8 mouse cellular contexts compared by ENCODE assay signal in the genomic region with DNA sequence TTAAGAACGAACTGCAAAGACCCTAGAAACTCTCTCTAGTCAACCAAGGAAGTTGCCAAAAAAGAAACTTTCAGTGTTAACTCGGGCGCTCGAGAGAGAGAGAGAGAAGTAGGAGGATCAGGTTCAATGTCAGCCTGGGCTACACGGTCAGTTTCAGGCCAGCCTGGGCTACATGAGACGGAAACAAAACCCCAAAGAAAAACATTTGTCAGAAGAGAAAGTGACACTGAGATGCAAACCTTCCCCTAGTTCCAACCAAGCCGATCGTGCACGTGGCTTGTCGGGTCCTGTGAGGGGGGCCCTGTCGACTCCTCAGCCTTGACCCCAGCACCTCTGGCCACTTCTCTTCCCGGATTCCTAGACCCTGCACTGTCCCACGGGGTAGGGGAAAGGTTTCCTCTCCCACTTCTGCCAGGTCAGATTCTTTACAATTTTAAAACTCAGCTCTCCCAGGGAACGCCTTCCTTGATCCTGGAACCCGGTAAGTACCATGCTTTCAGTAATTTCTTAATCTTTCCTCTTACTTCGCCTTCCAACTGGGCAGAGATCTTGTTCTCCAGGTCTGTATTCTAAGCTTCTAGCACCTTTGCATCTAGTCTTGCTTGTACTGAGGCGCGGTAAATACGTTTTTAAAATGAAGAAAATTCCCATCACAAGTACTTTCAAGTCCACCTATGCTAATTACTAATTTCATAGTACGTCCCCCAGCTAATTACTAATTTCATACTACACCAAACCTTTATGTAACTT. TPM values are rescaled to one million over a fixed set of nuclear protein-coding genes. Genes with fewer than 3 reads are reported as not detected.
DNase-seq lines count a peak whose midpoint lies in the region; ATAC-seq lines count a peak whose summit lies in the region.

A gene (plus strand): TSS at position 273 of the 750 bp plus-strand sequence.

- H3K4me3 ChIP-seq in limb, embryonic 11.5 days (ENCODE audit: low read depth, low read length), result peak within 1 kb of the TSS; percentile 82
- peak within 1 kb of the TSS; percentile 89 for H3K4me3 ChIP-seq in neural tube, embryonic 14.5 days (ENCODE audit: low read depth, low read length)

- peaks cover 7% of the 10 kb centered on the region for H3K36me3 ChIP-seq in limb, embryonic 11.5 days (ENCODE audit: control insufficient read depth, insufficient read depth, low read length)
- no peaks in the 10 kb centered on the region for H3K36me3 ChIP-seq in neural tube, embryonic 14.5 days (ENCODE audit: control insufficient read depth, insufficient read depth, low read length)

- DNase-seq in heart, adult 18-20 months, result peak in 1 of 2 experiments; percentile 44
- no peak for DNase-seq in heart, adult 9 months (ENCODE audit: low spot score in 2 of 2)
- peak; percentile 39 for DNase-seq in embryo, embryonic 11 days
- peak in 1 of 2 experiments; percentile 30 for DNase-seq in heart, postnatal 10 days
- DNase-seq in limb, embryonic 11.5 days (ENCODE audit: low spot score), result no peak
- no peak for DNase-seq in spleen, postnatal 4 days (ENCODE audit: low spot score in 2 of 2)

- H3K4me1 ChIP-seq in limb, embryonic 11.5 days (ENCODE audit: control insufficient read depth, insufficient read depth, low read length), result peaks cover 29% of the 10 kb centered on the region
- peaks cover 18% of the 10 kb centered on the region for H3K4me1 ChIP-seq in neural tube, embryonic 14.5 days (ENCODE audit: control insufficient read depth, insufficient read depth, low read length)

- ATAC-seq in CD4-positive, CD25-positive, alpha-beta regulatory T cell, adult 4 months, result peak; percentile 12
- ATAC-seq in limb, embryonic 11.5 days (ENCODE audit: insufficient number of reproducible peaks, low FRiP score, low TSS enrichment, low read depth), result no peak
- ATAC-seq in neural tube, embryonic 14.5 days (ENCODE audit: low read depth), result no peak

- no peaks in the 10 kb centered on the region for H3K27me3 ChIP-seq in limb, embryonic 11.5 days (ENCODE audit: control insufficient read depth, insufficient read depth, low read length)
- no peaks in the 10 kb centered on the region for H3K27me3 ChIP-seq in neural tube, embryonic 14.5 days (ENCODE audit: control insufficient read depth, insufficient read depth, low read length)

- H3K9ac ChIP-seq in limb, embryonic 11.5 days (ENCODE audit: low read length), result peak within 1 kb of the TSS; percentile 100
- H3K9ac ChIP-seq in neural tube, embryonic 14.5 days (replicated peaks; ENCODE audit: low read depth, low read length), result peak within 1 kb of the TSS; percentile 95

- WGBS in limb, embryonic 11.5 days, result 6% methylated on average over 20 of the region's 20 CpGs
- 8% methylated on average over 20 of the region's 20 CpGs for WGBS in neural tube, embryonic 14.5 days

- H3K27ac ChIP-seq in limb, embryonic 11.5 days (replicated peaks; ENCODE audit: low read depth, low read length), result peak within 1 kb of the TSS; percentile 100
- peak within 1 kb of the TSS; percentile 95 for H3K27ac ChIP-seq in neural tube, embryonic 14.5 days (ENCODE audit: low read depth, low read length)

- intact Hi-C loops in heart, postnatal 10 days (cut with DNase I), result loop anchor here (2.0 kb wide), 1 partner anchor 16 kb away; no protein-coding TSS in a partner anchor

- H3K9me3 ChIP-seq in limb, embryonic 11.5 days (ENCODE audit: control insufficient read depth, low read length), result no peaks in the 10 kb centered on the region
- no peaks in the 10 kb centered on the region for H3K9me3 ChIP-seq in neural tube, embryonic 14.5 days (ENCODE audit: control insufficient read depth, low read length)

- peak within 1 kb of the TSS; percentile 69 for H3K4me2 ChIP-seq in limb, embryonic 11.5 days (ENCODE audit: low read depth, severe bottlenecking)
- H3K4me2 ChIP-seq in neural tube, embryonic 14.5 days (ENCODE audit: low read depth, low read length), result peak within 1 kb of the TSS; percentile 66

RNA-seq across cellular contexts. Expression of the gene that starts here (rescaled TPM):
- 10 to 100 TPM; 12.2 to 14.9 TPM for total RNA-seq in heart, adult 18-20 months (2021)
- polyA plus RNA-seq in CD4-positive, CD25-positive, alpha-beta regulatory T cell, adult 4 months (2017; shearing (Covaris generic)), result 10 to 100 TPM; 18.7 to 20.4 TPM
- total RNA-seq in heart, postnatal 10 days (2021), result 10 to 100 TPM; 31.8 to 36.0 TPM
- 87.2 and 101 TPM in 2 replicates for polyA plus RNA-seq in limb, embryonic 11.5 days (2014; fragmentation: Nextera tagmentation; extraction: Ambion mirVana)
- polyA plus RNA-seq in neural tube, embryonic 14.5 days (2014; fragmentation: Nextera tagmentation; extraction: Ambion mirVana), result 9.2 and 11.8 TPM in 2 replicates
